Mouse (Mus musculus) stomach, embryonic 14.5 days (tissue): ENCODE data around the gene Megf11. TPM values are rescaled to one million over a fixed set of nuclear protein-coding genes. Genes with fewer than 3 reads are reported as not detected.

Source experiments
- ATAC-seq: fragments of 200-750 bp; cut with Nextera tagmentation; 2 replicates; pipeline ENCODE4 v1.8.0; 2017; ENCODE audit warnings: low read depth, moderate TSS enrichment; ENCODE audit not compliant: insufficient number of reproducible peaks, insufficient read depth, low FRiP score
- H3K27ac ChIP-seq: fragments of 300-500 bp; sonication (generic); 2 replicates; pipeline ENCODE4 v1.5.1; 2014; ENCODE audit warnings: mild to moderate bottlenecking, low read length, moderate library complexity, mixed read lengths
- H3K27me3 ChIP-seq: fragments of 300-500 bp; sonication (generic); 2 replicates; pipeline ENCODE4 v1.6.1; 2014; ENCODE audit warnings: low read length, control low read depth, mixed read lengths; ENCODE audit not compliant: control insufficient read depth, insufficient read depth
- H3K36me3 ChIP-seq: fragments of 300-500 bp; sonication (generic); 2 replicates; pipeline ENCODE4 v1.6.1; 2014; ENCODE audit warnings: mild to moderate bottlenecking, control low read depth, low read length, moderate library complexity, mixed read lengths; ENCODE audit not compliant: control insufficient read depth, insufficient read depth
- H3K4me1 ChIP-seq: fragments of 300-500 bp; sonication (generic); 2 replicates; pipeline ENCODE4 v1.6.1; 2014; ENCODE audit warnings: low read length, control low read depth, mixed read lengths; ENCODE audit not compliant: control insufficient read depth, insufficient read depth
- H3K4me2 ChIP-seq: fragments of 300-500 bp; sonication (generic); replicated peaks from 2 replicates; pipeline ENCODE4 v1.6.1; 2014; ENCODE audit warnings: low read depth, low read length, control low read depth
- H3K4me3 ChIP-seq: fragments of 300-500 bp; sonication (generic); 2 replicates; pipeline ENCODE4 v1.5.1; 2014; ENCODE audit warnings: low read depth, low read length, control low read depth
- H3K9ac ChIP-seq: fragments of 300-500 bp; sonication (generic); replicated peaks from 2 replicates; pipeline ENCODE4 v1.6.1; 2014; ENCODE audit warnings: low read depth, mild to moderate bottlenecking, control low read depth, low read length, moderate library complexity, mixed read lengths
- H3K9me3 ChIP-seq: fragments of 300-500 bp; sonication (generic); 2 replicates; pipeline ENCODE4 v1.6.1; 2016; ENCODE audit warnings: low read depth, low read length, control low read depth; ENCODE audit not compliant: control insufficient read depth
- WGBS: fragments of 180-500 bp; shearing (Covaris S2); extraction: QIAGEN DNeasy Blood & Tissue Kit; methylation state at CpG from one replicate; pipeline ENCODE4 v1.1.7; 2014; 5-methylcytosine and 5-hydroxymethylcytosine counted together
- polyA plus RNA-seq: library from polyadenylated mRNA; unstranded; fragments of >200 nt; fragmentation: Nextera tagmentation; extraction: Ambion mirVana; gene quantifications from 2 replicates; pipeline ENCODE4 v1.2.1, GENCODE M21; 2014

Gene Megf11
- polyA plus RNA-seq, 1 experiment from 2014 or later = 1.9 TPM

GRCm38 (mm10) chr9:64687122-64688014, 301.9 kb downstream of the Megf11 start:
- Histone ChIP-seq H3K9ac (no peak overlapping the region), H3K4me1 (no peaks in the 10 kb centered on the region), H3K4me2 (no peak overlapping the region), H3K9me3 (no peaks in the 10 kb centered on the region), H3K27ac (no peak overlapping the region), H3K4me3 (no peak overlapping the region), H3K36me3 (no peaks in the 10 kb centered on the region), H3K27me3 (no peaks in the 10 kb centered on the region)
- ATAC-seq = no peak
- WGBS = 35% methylated on average over 13 of the region's 13 CpGs

GRCm38 (mm10) chr9:64688015-64688394, 302.6 kb downstream of the Megf11 start:
- Histone ChIP-seq H3K9ac (no peak overlapping the region), H3K36me3 (no peaks in the 10 kb centered on the region), H3K4me2 (no peak overlapping the region), H3K27ac (no peak overlapping the region), H3K27me3 (no peaks in the 10 kb centered on the region), H3K9me3 (no peaks in the 10 kb centered on the region), H3K4me1 (no peaks in the 10 kb centered on the region), H3K4me3 (no peak overlapping the region)
- 38% methylated on average over 1 of the region's 1 CpGs for WGBS
- no peak for ATAC-seq

- no peak overlapping the region for H3K27ac ChIP-seq
- no peaks in the 10 kb centered on the region for H3K9me3 ChIP-seq
- 87% methylated on average over 2 of the region's 2 CpGs for WGBS
- no peak for ATAC-seq
- H3K36me3 ChIP-seq = no peaks in the 10 kb centered on the region
- no peak overlapping the region for H3K9ac ChIP-seq
- H3K27me3 ChIP-seq = no peaks in the 10 kb centered on the region
- no peak overlapping the region for H3K4me2 ChIP-seq
- no peak overlapping the region for H3K4me3 ChIP-seq
- H3K4me1 ChIP-seq = no peaks in the 10 kb centered on the region
Measured at GRCm38 (mm10) chr9:64690771-64691170, 305.3 kb downstream of the Megf11 start.

DNA sequence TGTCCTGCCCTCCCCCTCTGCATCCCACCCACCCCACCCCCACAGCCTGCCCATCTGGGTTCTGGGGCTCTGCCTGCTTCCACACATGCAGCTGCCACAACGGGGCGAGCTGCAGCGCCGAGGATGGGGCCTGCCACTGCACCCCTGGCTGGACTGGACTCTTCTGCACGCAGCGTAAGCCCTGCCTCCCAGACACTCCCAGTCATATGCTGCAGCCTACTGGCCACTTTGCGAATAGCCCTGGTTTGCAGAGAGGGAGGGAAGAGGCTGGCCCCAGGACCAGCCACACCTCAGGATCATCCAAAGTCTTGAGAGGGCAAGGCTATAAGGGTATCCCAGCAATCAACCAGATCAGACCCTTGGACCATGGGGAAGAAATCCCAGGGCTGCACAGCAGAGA, 305.8 kb downstream of the Megf11 start:
- Histone ChIP-seq H3K9me3 (no peaks in the 10 kb centered on the region), H3K4me1 (no peaks in the 10 kb centered on the region), H3K4me2 (no peak overlapping the region), H3K27me3 (no peaks in the 10 kb centered on the region), H3K4me3 (no peak overlapping the region), H3K27ac (no peak overlapping the region), H3K9ac (no peak overlapping the region), H3K36me3 (peaks cover under 1% of the 10 kb centered on the region; the same call in 1 of the 2 replicates)
- ATAC-seq = peak; percentile 67; the same call in 1 of the 2 replicates
- WGBS = 4% methylated on average over 7 of the region's 7 CpGs

GRCm38 (mm10) chr9:64693094-64693493, 307.7 kb downstream of the Megf11 start:
- WGBS = 71% methylated on average over 2 of the region's 2 CpGs
- no peak for ATAC-seq
- H3K4me1 ChIP-seq = no peaks in the 10 kb centered on the region
- no peak overlapping the region for H3K27ac ChIP-seq
- no peak overlapping the region for H3K9ac ChIP-seq
- H3K36me3 ChIP-seq = peaks cover 12% of the 10 kb centered on the region; the same call in 1 of the 2 replicates
- H3K4me3 ChIP-seq = no peak overlapping the region
- no peaks in the 10 kb centered on the region for H3K27me3 ChIP-seq
- H3K4me2 ChIP-seq = no peak overlapping the region
- no peaks in the 10 kb centered on the region for H3K9me3 ChIP-seq

DNA sequence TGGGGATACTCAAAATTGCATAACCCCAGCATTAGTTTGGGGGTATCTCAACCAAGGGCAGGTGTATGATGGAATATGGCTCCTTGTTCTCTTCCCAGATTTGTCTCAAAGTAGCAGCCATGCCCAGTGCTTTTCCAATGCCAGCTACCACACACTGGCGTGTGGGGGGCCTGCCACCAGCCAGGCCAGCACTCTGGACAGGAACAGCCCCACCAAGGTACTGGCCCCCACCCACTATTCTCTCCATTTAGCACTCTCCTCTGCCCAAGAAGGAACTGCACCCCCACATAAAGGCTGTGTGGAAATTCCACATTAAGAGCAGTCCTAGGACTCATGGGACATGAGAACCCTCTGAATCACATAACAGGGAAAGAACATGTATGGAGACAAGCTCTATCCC, 309.8 kb downstream of the Megf11 start:
- Histone ChIP-seq H3K27me3 (no peaks in the 10 kb centered on the region), H3K4me2 (no peak overlapping the region), H3K9ac (no peak overlapping the region), H3K36me3 (peaks cover 12% of the 10 kb centered on the region; the same call in 1 of the 2 replicates), H3K4me3 (no peak overlapping the region), H3K9me3 (no peaks in the 10 kb centered on the region), H3K4me1 (no peaks in the 10 kb centered on the region), H3K27ac (no peak overlapping the region)
- 94% methylated on average over 1 of the region's 1 CpGs for WGBS
- ATAC-seq = no peak

DNA sequence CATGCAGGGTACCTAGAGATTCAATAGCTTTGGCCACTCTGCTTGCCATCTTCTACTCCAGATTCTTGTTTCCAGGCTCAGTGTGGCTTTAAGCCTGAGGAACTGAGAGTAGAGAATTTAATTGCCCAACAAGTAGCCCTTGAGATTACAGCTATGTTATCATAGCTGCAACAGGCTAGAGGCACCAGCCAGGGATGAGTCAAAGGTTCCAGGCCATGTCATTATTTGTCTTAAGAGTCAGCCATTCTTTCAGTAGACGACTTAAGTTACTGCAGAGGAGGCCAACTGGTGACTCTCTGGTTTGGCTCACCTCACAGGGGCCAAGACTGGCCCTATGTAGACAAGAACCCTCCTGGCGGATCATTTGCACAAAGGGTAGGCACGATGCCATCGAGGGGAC, 311.0 kb downstream of the Megf11 start:
- no peak overlapping the region for H3K4me3 ChIP-seq
- H3K4me2 ChIP-seq = no peak overlapping the region
- no peak overlapping the region for H3K27ac ChIP-seq
- H3K9me3 ChIP-seq = no peaks in the 10 kb centered on the region
- no peaks in the 10 kb centered on the region for H3K27me3 ChIP-seq
- WGBS = 81% methylated on average over 4 of the region's 4 CpGs
- ATAC-seq = no peak
- peaks cover 12% of the 10 kb centered on the region; the same call in 1 of the 2 replicates for H3K36me3 ChIP-seq
- no peak overlapping the region for H3K9ac ChIP-seq
- peaks cover 3% of the 10 kb centered on the region for H3K4me1 ChIP-seq

DNA sequence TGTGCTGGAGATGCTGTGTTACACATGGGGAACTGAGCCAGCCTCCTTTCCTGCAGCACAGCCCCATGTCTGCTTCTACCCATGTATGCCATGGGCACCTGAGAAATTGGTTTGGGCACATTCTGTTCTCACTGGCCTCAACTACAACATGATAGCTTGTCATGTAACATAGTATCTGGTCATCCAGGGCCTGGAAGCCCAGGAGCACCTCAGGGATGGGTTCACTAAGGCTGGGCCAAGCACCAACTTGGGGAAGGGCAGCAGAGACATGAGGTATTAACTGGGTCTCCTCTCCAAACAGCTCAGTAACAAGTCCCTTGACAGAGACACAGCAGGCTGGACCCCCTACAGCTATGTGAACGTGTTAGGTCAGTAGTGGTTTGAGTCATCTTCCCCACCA, 311.6 kb downstream of the Megf11 start:
- H3K4me1 ChIP-seq = peaks cover 3% of the 10 kb centered on the region
- H3K36me3 ChIP-seq = peaks cover 12% of the 10 kb centered on the region; the same call in 1 of the 2 replicates
- H3K9me3 ChIP-seq = no peaks in the 10 kb centered on the region
- no peak for ATAC-seq
- H3K9ac ChIP-seq = no peak overlapping the region
- H3K4me3 ChIP-seq = no peak overlapping the region
- H3K4me2 ChIP-seq = no peak overlapping the region
- H3K27me3 ChIP-seq = no peaks in the 10 kb centered on the region
- WGBS = 63% methylated on average over 1 of the region's 1 CpGs
- no peak overlapping the region for H3K27ac ChIP-seq
